11 mouse cellular contexts compared by ENCODE assay signal in the genomic region with DNA sequence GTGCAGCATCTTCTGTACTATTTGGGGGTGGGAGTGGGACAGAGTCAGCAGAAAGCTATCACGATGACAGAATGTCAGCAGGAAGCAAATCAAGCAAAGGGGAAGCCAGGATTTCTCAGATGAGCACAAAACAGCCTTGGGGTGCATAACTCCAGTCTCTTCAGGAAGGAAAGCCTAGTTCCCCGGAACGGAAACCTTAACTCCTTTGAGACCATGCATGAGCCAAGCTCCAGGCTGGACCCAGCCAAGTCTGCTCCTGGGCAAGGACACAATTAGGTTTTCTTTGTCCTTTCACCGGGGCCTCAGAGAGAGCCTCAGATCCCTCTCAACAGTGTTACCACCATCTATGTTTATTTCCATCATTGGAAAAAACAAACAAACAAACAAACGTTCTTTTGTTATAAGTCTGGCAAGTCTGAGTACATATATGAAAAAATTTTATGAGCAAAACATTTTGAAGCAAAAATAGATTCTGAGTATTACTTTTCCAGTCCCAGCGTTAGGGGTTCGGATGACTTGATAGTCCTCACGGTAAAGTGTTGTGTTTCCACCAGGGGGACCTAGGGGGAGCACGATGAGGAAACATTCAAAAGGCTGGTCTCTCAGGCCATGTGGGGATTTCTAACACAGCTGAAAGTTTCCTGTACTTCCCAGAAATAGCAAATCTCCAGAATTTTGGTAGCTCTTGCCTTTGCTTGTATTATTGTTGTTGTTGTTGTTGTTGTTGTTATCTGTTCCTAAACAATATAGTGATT. TPM values are rescaled to one million over a fixed set of nuclear protein-coding genes. Genes with fewer than 3 reads are reported as not detected.
DNase-seq lines count a peak whose midpoint lies in the region; ATAC-seq and TF ChIP-seq lines count a peak whose summit lies in the region.
"Had no signal": no experiment of that assay in that cellular context is flagged by ENCODE, and none has a peak within 500 bp of the region (broad histone marks: within the 10 kb centered on the region; RNA-seq: fewer than 3 reads in every experiment).

No protein-coding gene starts in this region.

- H3K4me3 ChIP-seq in embryonic facial prominence, embryonic 11.5 days (ENCODE audit: low read depth, low read length): no peak overlapping the region
- no peak overlapping the region for H3K4me3 ChIP-seq in embryonic facial prominence, embryonic 10.5 days
- no peak overlapping the region for H3K4me3 ChIP-seq in layer of hippocampus, adult 2 months
- H3K4me3 ChIP-seq: neural tube, embryonic 13.5 days had no signal

- no peaks in the 10 kb centered on the region for H3K36me3 ChIP-seq in embryonic facial prominence, embryonic 11.5 days (replicated peaks; ENCODE audit: control insufficient read depth, insufficient read depth, low read depth, low read length)
- H3K36me3 ChIP-seq in embryonic facial prominence, embryonic 10.5 days (replicated peaks): no peaks in the 10 kb centered on the region
- H3K36me3 ChIP-seq: neural tube, embryonic 13.5 days had no signal

- H3K4me1 ChIP-seq in embryonic facial prominence, embryonic 11.5 days (ENCODE audit: control insufficient read depth, insufficient read depth, low read length): no peaks in the 10 kb centered on the region
- peaks cover 7% of the 10 kb centered on the region for H3K4me1 ChIP-seq in embryonic facial prominence, embryonic 10.5 days

- no peak overlapping the region for H3K27ac ChIP-seq in embryonic facial prominence, embryonic 11.5 days (replicated peaks; ENCODE audit: low read depth, low read length)
- no peak overlapping the region for H3K27ac ChIP-seq in embryonic facial prominence, embryonic 10.5 days (replicated peaks)
- no peak overlapping the region for H3K27ac ChIP-seq in layer of hippocampus, adult 2 months
- H3K27ac ChIP-seq: neural tube, embryonic 13.5 days had no signal

- no peaks in the 10 kb centered on the region for H3K27me3 ChIP-seq in embryonic facial prominence, embryonic 11.5 days (ENCODE audit: control insufficient read depth, insufficient read depth, low read length)
- no peaks in the 10 kb centered on the region; the same call in 1 of the 2 replicates for H3K27me3 ChIP-seq in embryonic facial prominence, embryonic 10.5 days (replicated peaks; ENCODE audit: low read depth, poor library complexity, severe bottlenecking)
- H3K27me3 ChIP-seq: neural tube, embryonic 13.5 days had no signal

- intact Hi-C loops in heart, postnatal 25 days (cut with DNase I): no loop called here

- no peaks in the 10 kb centered on the region for H3K9me3 ChIP-seq in embryonic facial prominence, embryonic 11.5 days (replicated peaks; ENCODE audit: control insufficient read depth, low read length)
- H3K9me3 ChIP-seq in embryonic facial prominence, embryonic 10.5 days: no peaks in the 10 kb centered on the region
- H3K9me3 ChIP-seq: neural tube, embryonic 13.5 days had no signal

- ATAC-seq in embryonic facial prominence, embryonic 11.5 days (replicated peaks; ENCODE audit: insufficient number of reproducible peaks, low FRiP score, low TSS enrichment, low read depth): no peak

- no peak overlapping the region for H3K4me2 ChIP-seq in embryonic facial prominence, embryonic 11.5 days (ENCODE audit: low read depth, low read length)
- H3K4me2 ChIP-seq: neural tube, embryonic 13.5 days had no signal

- TF ChIP-seq CTCF in layer of hippocampus, adult 2 months (conservative IDR thresholded peaks at IDR 0.05): peak; percentile 70

- DNase-seq in embryonic facial prominence, embryonic 11.5 days (ENCODE audit: low spot score): peak; percentile 43
- no peak for DNase-seq in embryonic facial prominence, embryonic 10.5 days (ENCODE audit: low spot score)
- DNase-seq in layer of hippocampus, adult 2 months (ENCODE audit: low spot score in 2 of 2): no peak
- no peak for DNase-seq in layer of hippocampus, adult 9-10 months (ENCODE audit: low spot score)
- DNase-seq in ES-CJ7 (ENCODE audit: low read depth, low spot score): peak; percentile 27
- DNase-seq in heart, postnatal 25 days (ENCODE audit: low spot score): peak; percentile 9
- no peak for DNase-seq in yolk sac, embryonic 10.5 days (ENCODE audit: low spot score)
- no peak for DNase-seq in spleen, adult 12 weeks (ENCODE audit: low spot score)
- DNase-seq: spleen, adult 18-20 months had no signal

- no peak overlapping the region for H3K9ac ChIP-seq in embryonic facial prominence, embryonic 11.5 days (replicated peaks; ENCODE audit: low read length)
- H3K9ac ChIP-seq: neural tube, embryonic 13.5 days had no signal

- WGBS in embryonic facial prominence, embryonic 11.5 days: 36% methylated on average over 9 of the region's 9 CpGs
- WGBS in embryonic facial prominence, embryonic 10.5 days: 43% methylated on average over 9 of the region's 9 CpGs

RNA-seq across cellular contexts. Expression of gene Spert, which starts 31.2 kb away (rescaled TPM):
- polyA plus RNA-seq in embryonic facial prominence, embryonic 11.5 days (2014; fragmentation: Nextera tagmentation; extraction: Ambion mirVana): not detected in 2 replicates
- polyA plus RNA-seq in embryonic facial prominence, embryonic 10.5 days (2016; fragmentation: Nextera tagmentation; extraction: Ambion mirVana): not detected in 2 replicates
- total RNA-seq in layer of hippocampus, adult 2 months (2021): not detected
- total RNA-seq in heart, postnatal 25 days (2021): not detected
- total RNA-seq: left cerebral cortex, adult 18-20 months had no signal
- polyA plus RNA-seq: neural tube, embryonic 13.5 days had no signal

Comparison
In these comparisons a context has a peak if more than half of its experiments do, and no peak if none do; other contexts are left out.
1. DNase-seq: peak in embryonic facial prominence, embryonic 11.5 days (single experiment), ES-CJ7 (single experiment) and heart, postnatal 25 days (single experiment); none in embryonic facial prominence, embryonic 10.5 days (single experiment), layer of hippocampus, adult 2 months (0 of 2), layer of hippocampus, adult 9-10 months (single experiment), yolk sac, embryonic 10.5 days (single experiment) and spleen, adult 12 weeks (single experiment).